Mouse (Mus musculus) ES-E14 (cell line): ENCODE data around the gene Rbms1. TPM values are rescaled to one million over a fixed set of nuclear protein-coding genes. Genes with fewer than 3 reads are reported as not detected.

Source experiments
- DNase-seq: peaks from one replicate; pipeline ENCODE4 v3.0.0-alpha.2; 2013; ENCODE audit warnings: low read depth, low spot score
- H3K27ac ChIP-seq: 2 replicates; pipeline ENCODE4 v1.5.1; 2012; ENCODE audit warnings: low read depth, mild to moderate bottlenecking, low read length, moderate library complexity, mixed read lengths; ENCODE audit not compliant: poor library complexity, insufficient read depth, severe bottlenecking
- H3K36me3 ChIP-seq: 2 replicates; pipeline ENCODE4 v1.6.1; 2012; ENCODE audit warnings: mild to moderate bottlenecking, low read length, moderate library complexity, mixed read lengths; ENCODE audit not compliant: control insufficient read depth, poor library complexity, insufficient read depth, severe bottlenecking
- H3K4me1 ChIP-seq, 2 experiments: fragments of 150-350 bp in 1 of 2; sonication (generic) in 1 of 2; 2 replicates each; pipeline ENCODE4 v1.6.1; 2012; ENCODE audit warnings: low read length in 2 of 2, mild to moderate bottlenecking in 1 of 2, mixed read lengths in 1 of 2; ENCODE audit not compliant: control insufficient read depth in 2 of 2, insufficient read depth in 2 of 2, poor library complexity in 1 of 2
- H3K4me3 ChIP-seq, 2 experiments: fragments of 150-350 bp in 1 of 2; sonication (generic) in 1 of 2; 2 replicates each; pipeline ENCODE4 v1.5.1; 2012; ENCODE audit warnings: low read length in 2 of 2, low read depth in 1 of 2, mild to moderate bottlenecking in 1 of 2, mixed read lengths in 1 of 2; ENCODE audit not compliant: insufficient read depth in 1 of 2, poor library complexity in 1 of 2, severe bottlenecking in 1 of 2
- H3K9ac ChIP-seq: 2 replicates; pipeline ENCODE4 v1.6.1; 2012; ENCODE audit warnings: low read depth, mild to moderate bottlenecking, low read length, mixed read lengths; ENCODE audit not compliant: poor library complexity, insufficient read depth, severe bottlenecking
- H3K9me3 ChIP-seq: fragments of 150-350 bp; sonication (generic); 2 replicates; pipeline ENCODE4 v1.6.1; 2012; ENCODE audit warnings: low read depth, mild to moderate bottlenecking, low read length; ENCODE audit not compliant: control insufficient read depth, insufficient read depth
- CHD2 ChIP-seq: IDR thresholded peaks from 2 replicates; pipeline ENCODE4 v1.6.1; 2014; ENCODE audit warnings: mild to moderate bottlenecking, low read depth, low read length, inconsistent platforms
- HCFC1 ChIP-seq: IDR thresholded peaks from 2 replicates; pipeline ENCODE4 v1.6.1; 2012; ENCODE audit warnings: low read length, inconsistent platforms, borderline replicate concordance; ENCODE audit not compliant: insufficient read depth
- MAFK ChIP-seq: IDR thresholded peaks from 2 replicates; pipeline ENCODE4 v1.6.1; 2014; ENCODE audit warnings: mild to moderate bottlenecking, low read depth, low read length, inconsistent platforms; ENCODE audit not compliant: insufficient read depth
- ZC3H11A ChIP-seq: IDR thresholded peaks from 2 replicates; pipeline ENCODE4 v1.6.1; 2012; ENCODE audit warnings: low read depth, mild to moderate bottlenecking, inconsistent platforms, low read length, borderline replicate concordance
- ZNF384 ChIP-seq: IDR thresholded peaks from 2 replicates; pipeline ENCODE4 v1.6.1; 2012; ENCODE audit warnings: low read depth, low read length, inconsistent platforms
- in situ Hi-C, 2 experiments: fragments of 600-800 bp; cut with MboI; formaldehyde crosslinking; loops; one replicate each; pipeline ENCODE4 v1.15.1; 2025; ENCODE audit warnings: low sequenced_read_pairs in 2 of 2, inconsistent platforms in 1 of 2; ENCODE audit not compliant: unreplicated experiment in 2 of 2
- total RNA-seq: library from RNA; depleted of rRNA; stranded (reverse); fragments of 300-350 nt; gene quantifications from 2 replicates; pipeline ENCODE4 v1.2.3, GENCODE M21; 2012

The Rbms1 gene
- total RNA-seq, 1 experiment = 45.6 TPM

GRCm38 (mm10) chr2:60928948-60929347 is 34.0 kb downstream of the Rbms1 start:
- no peaks in the 10 kb centered on the region for H3K36me3 ChIP-seq
- in situ Hi-C loops = no loop called here
- H3K9ac ChIP-seq = no peak overlapping the region
- H3K4me3 ChIP-seq = no peak overlapping the region
- DNase-seq = no peak
- H3K9me3 ChIP-seq = no peaks in the 10 kb centered on the region
- TF ChIP-seq MAFK = no peak
- TF ChIP-seq HCFC1 = no peak
- TF ChIP-seq ZNF384 = no peak
- TF ChIP-seq CHD2 = no peak
- TF ChIP-seq ZC3H11A = no peak
- H3K27ac ChIP-seq = no peak overlapping the region
- H3K4me1 ChIP-seq = no peaks in the 10 kb centered on the region

GRCm38 (mm10) chr2:60927906-60928775 is 34.9 kb downstream of the Rbms1 start:
- TF ChIP-seq ZC3H11A (no peak), HCFC1 (no peak), ZNF384 (no peak), MAFK (no peak), CHD2 (no peak)
- no peak overlapping the region for H3K4me3 ChIP-seq
- no peaks in the 10 kb centered on the region for H3K9me3 ChIP-seq
- no peak overlapping the region for H3K27ac ChIP-seq
- DNase-seq = no peak
- no peaks in the 10 kb centered on the region for H3K4me1 ChIP-seq
- no peak overlapping the region for H3K9ac ChIP-seq
- no peaks in the 10 kb centered on the region for H3K36me3 ChIP-seq
- in situ Hi-C loops = no loop called here

DNA sequence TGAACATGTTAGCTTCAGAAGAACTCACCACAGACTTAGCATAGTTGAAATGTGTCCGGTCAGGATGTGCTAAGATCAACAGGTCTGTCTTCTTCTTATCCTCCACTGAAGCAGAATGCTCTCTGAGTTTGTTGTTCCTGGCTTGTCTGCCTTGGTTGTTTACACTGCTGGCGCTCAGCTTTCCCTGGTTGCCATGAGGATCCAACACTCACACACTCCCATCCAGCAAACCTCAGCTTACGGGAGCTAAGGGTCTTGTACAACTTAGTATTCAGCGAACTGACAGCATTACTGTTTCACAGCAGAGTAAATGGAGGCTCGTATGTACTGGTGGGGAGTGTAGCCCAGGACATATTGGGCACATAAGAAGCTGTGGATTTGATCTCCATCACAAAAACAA is 37.9 kb downstream of the Rbms1 start:
- no peak for DNase-seq
- H3K36me3 ChIP-seq = no peaks in the 10 kb centered on the region
- no peak overlapping the region for H3K9ac ChIP-seq
- H3K4me3 ChIP-seq = no peak overlapping the region
- no peaks in the 10 kb centered on the region for H3K4me1 ChIP-seq
- no peak for TF ChIP-seq ZNF384
- no peak for TF ChIP-seq CHD2
- TF ChIP-seq MAFK = no peak
- no peak for TF ChIP-seq ZC3H11A
- TF ChIP-seq HCFC1 = no peak
- in situ Hi-C loops = no loop called here
- no peak overlapping the region for H3K27ac ChIP-seq
- H3K9me3 ChIP-seq = no peaks in the 10 kb centered on the region

- in situ Hi-C loops = no loop called here
- TF ChIP-seq CHD2 = no peak
- no peak for TF ChIP-seq HCFC1
- no peak for TF ChIP-seq ZNF384
- TF ChIP-seq MAFK = no peak
- no peak for TF ChIP-seq ZC3H11A
- Histone ChIP-seq H3K9ac (no peak overlapping the region), H3K9me3 (no peaks in the 10 kb centered on the region), H3K27ac (no peak overlapping the region), H3K4me3 (no peak overlapping the region), H3K36me3 (no peaks in the 10 kb centered on the region), H3K4me1 (no peaks in the 10 kb centered on the region)
- DNase-seq = no peak
Measured at GRCm38 (mm10) chr2:60923756-60924544, 39.0 kb downstream of the Rbms1 start.
